Mouse (Mus musculus): ENCODE results near the gene Utp3.

Gene Utp3

GRCm38 (mm10) chr5:88574829-88575228 is 20.6 kb downstream of the Utp3 start:
- DNase-seq = no peak

GRCm38 (mm10) chr5:88575506-88576338 is 21.5 kb downstream of the Utp3 start:
- DNase-seq = no peak

GRCm38 (mm10) chr5:88580681-88581080 is 26.4 kb downstream of the Utp3 start:
- no peak for DNase-seq

GRCm38 (mm10) chr5:88581343-88581742 is 27.1 kb downstream of the Utp3 start:
- DNase-seq = no peak

GRCm38 (mm10) chr5:88583271-88584031 is 29.2 kb downstream of the Utp3 start:
- DNase-seq = no peak

- DNase-seq = no peak
Observed at GRCm38 (mm10) chr5:88584061-88584460, 29.8 kb downstream of the Utp3 start.

- no peak for DNase-seq
Observed at GRCm38 (mm10) chr5:88586407-88587174, 32.3 kb downstream of the Utp3 start.

GRCm38 (mm10) chr5:88587211-88587934 is 33.1 kb downstream of the Utp3 start:
- DNase-seq = no peak

GRCm38 (mm10) chr5:88588481-88588880 is 34.2 kb downstream of the Utp3 start:
- DNase-seq = no peak

- no peak for DNase-seq
Observed at GRCm38 (mm10) chr5:88593421-88594172, 39.3 kb downstream of the Utp3 start.

GRCm38 (mm10) chr5:88594173-88594569 is 39.9 kb downstream of the Utp3 start:
- no peak for DNase-seq

- no peak for DNase-seq
Observed at GRCm38 (mm10) chr5:88595537-88596455, 41.5 kb downstream of the Utp3 start.

- DNase-seq = no peak
Observed at GRCm38 (mm10) chr5:88598961-88599360, 44.7 kb downstream of the Utp3 start.

- DNase-seq = no peak
Observed at GRCm38 (mm10) chr5:88602030-88602429, 47.8 kb downstream of the Utp3 start.

- DNase-seq = no peak
Observed at GRCm38 (mm10) chr5:88602713-88603112, 48.5 kb downstream of the Utp3 start.

- DNase-seq = no peak
Observed at GRCm38 (mm10) chr5:88604046-88604445, 49.8 kb downstream of the Utp3 start.

- DNase-seq = no peak
Observed at GRCm38 (mm10) chr5:88604641-88605358, 50.5 kb downstream of the Utp3 start.

Data from thymus, postnatal 14 days (tissue).